Mouse (Mus musculus) lung, adult 2 months (tissue): ENCODE data around the gene Ywhae.

Experiments used
- CTCF ChIP-seq: fragments of 200-500 bp; IDR thresholded peaks from 2 replicates; pipeline ENCODE4 v1.5.1; 2011; ENCODE audit warnings: mild to moderate bottlenecking, low read length, control low read depth; ENCODE audit not compliant: insufficient read depth
- POLR2A ChIP-seq: fragments of 200-500 bp; IDR thresholded peaks from 2 replicates; pipeline ENCODE4 v1.6.1; 2011; ENCODE audit warnings: low read depth, mild to moderate bottlenecking, control low read depth, low read length, borderline replicate concordance; ENCODE audit errors: extremely low read depth

GRCm38 (mm10) chr11:75801771-75802550, 69.3 kb downstream of the Ywhae start:
- TF ChIP-seq CTCF (no peak), POLR2A (no peak)
